Mouse (Mus musculus): ENCODE results near the gene Gm21915. TPM values are rescaled to one million over a fixed set of nuclear protein-coding genes. Genes with fewer than 3 reads are reported as not detected.

Gene Gm21915
- polyA plus RNA-seq, 1 experiment from 2014 or later: not detected

- no peak overlapping the region for H3K27ac ChIP-seq
- no peak for ATAC-seq (ENCODE audit: insufficient read depth, low FRiP score, low read depth)
- 81% methylated on average over 3 of the region's 3 CpGs for WGBS
These were observed 28.8 kb downstream of the Gm21915 start for GRCm38 (mm10) chr9:40699194-40699593.

GRCm38 (mm10) chr9:40700253-40700652 is 29.8 kb downstream of the Gm21915 start:
- Histone ChIP-seq H3K36me3 (no peaks in the 10 kb centered on the region), H3K9me3 (no peaks in the 10 kb centered on the region), H3K27me3 (replicated peaks) (no peaks in the 10 kb centered on the region), H3K27ac (no peak overlapping the region), H3K4me2 (no peak overlapping the region), H3K4me3 (replicated peaks) (no peak overlapping the region), H3K9ac (no peak overlapping the region), H3K4me1 (peaks cover 4% of the 10 kb centered on the region)
- ATAC-seq (ENCODE audit: insufficient read depth, low FRiP score, low read depth): no peak
- 77% methylated on average over 5 of the region's 5 CpGs for WGBS

More at GRCm38 (mm10) chr9:40699194-40699593, 28.8 kb downstream of the Gm21915 start:
- Histone ChIP-seq H3K4me1 (no peaks in the 10 kb centered on the region), H3K9me3 (no peaks in the 10 kb centered on the region), H3K9ac (no peak overlapping the region), H3K36me3 (no peaks in the 10 kb centered on the region), H3K4me3 (replicated peaks) (no peak overlapping the region), H3K27me3 (replicated peaks) (no peaks in the 10 kb centered on the region), H3K4me2 (no peak overlapping the region)

DNA sequence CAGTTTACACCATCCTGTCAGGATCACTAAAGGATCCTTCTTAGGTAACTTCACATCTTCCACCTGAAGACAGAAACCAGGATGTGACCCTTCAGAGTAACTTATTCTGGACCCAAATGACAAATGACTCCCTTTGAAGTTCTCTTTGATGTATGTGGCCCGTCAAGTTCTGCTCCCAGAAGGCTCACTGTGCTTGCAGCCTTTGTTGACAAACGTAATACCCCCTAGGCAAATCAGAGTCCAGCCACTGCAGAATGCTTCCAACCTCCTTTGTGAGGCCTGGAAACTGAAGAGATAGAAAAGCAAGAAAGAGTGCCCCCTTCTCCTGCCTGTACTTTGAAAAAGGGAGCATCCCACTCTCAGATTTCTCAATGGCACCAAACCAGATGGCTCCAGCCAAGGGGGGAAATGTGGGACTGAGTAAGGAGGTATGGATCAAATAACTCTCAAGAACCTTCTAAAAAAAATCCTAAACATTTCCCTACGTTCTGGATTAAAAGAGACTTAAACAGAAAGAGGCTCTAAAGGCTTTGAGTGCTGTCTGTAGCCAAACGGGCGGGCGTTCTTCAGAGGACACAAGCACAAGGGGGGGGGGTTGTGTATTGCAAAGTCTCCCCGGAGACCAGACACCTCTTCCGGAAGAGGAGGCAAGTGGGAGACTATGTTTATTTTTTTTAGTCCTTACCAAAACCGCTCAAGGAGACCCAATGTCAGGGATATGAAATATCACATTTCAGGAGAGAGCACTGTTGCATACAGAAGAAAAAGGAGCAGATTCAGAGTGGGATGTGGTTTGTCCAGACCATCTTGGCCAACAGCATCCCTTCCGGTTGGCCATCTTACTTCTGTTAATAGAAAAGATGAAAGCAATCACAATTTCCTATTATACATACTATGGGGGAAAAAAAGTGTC is 34.2 kb downstream of the Gm21915 start:
- ATAC-seq (ENCODE audit: insufficient read depth, low FRiP score, low read depth): no peak
- H3K36me3 ChIP-seq: no peaks in the 10 kb centered on the region

GRCm38 (mm10) chr9:40708448-40709140 is 38.2 kb downstream of the Gm21915 start:
- 60% methylated on average over 12 of the region's 12 CpGs for WGBS
- Histone ChIP-seq H3K9me3 (no peaks in the 10 kb centered on the region), H3K27ac (0 out of 2 replicates have a peak overlapping the region, but pooled peaks have one; percentile 19), H3K4me3 (replicated peaks) (no peak overlapping the region), H3K36me3 (no peaks in the 10 kb centered on the region), H3K9ac (no peak overlapping the region), H3K27me3 (replicated peaks) (no peaks in the 10 kb centered on the region), H3K4me2 (no peak overlapping the region), H3K4me1 (peaks cover 16% of the 10 kb centered on the region)
- ATAC-seq (ENCODE audit: insufficient read depth, low FRiP score, low read depth): no peak

More for the DNA sequence above, 34.2 kb downstream of the Gm21915 start:
- Histone ChIP-seq H3K27ac (peak overlapping the region; percentile 40; the same call in 1 of the 2 replicates), H3K9me3 (no peaks in the 10 kb centered on the region), H3K4me3 (replicated peaks) (no peak overlapping the region), H3K4me2 (no peak overlapping the region), H3K27me3 (replicated peaks) (no peaks in the 10 kb centered on the region), H3K9ac (no peak overlapping the region), H3K4me1 (peaks cover 16% of the 10 kb centered on the region)
- WGBS: 23% methylated on average over 10 of the region's 10 CpGs

DNA sequence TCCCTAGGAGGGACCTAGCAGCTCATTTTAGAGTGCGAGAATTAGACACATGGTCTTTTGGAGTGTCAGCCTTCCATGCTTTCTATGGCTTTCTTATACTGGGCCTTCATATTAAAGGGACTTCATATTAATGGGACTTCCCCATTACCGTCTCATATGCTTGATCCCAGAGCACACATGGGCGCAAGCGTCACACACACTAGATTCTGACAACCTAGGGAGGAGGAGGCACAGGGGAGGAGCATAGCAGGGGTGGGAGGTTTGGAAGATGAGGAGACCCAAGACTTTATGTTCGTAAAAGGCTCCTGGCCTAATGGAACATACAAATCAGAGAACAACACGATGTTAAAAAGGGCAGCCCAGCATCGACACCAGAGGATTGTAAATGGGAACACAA is 38.7 kb downstream of the Gm21915 start:
- WGBS: 76% methylated on average over 7 of the region's 7 CpGs
- no peak overlapping the region for H3K4me3 ChIP-seq (replicated peaks)
- no peak for ATAC-seq (ENCODE audit: insufficient read depth, low FRiP score, low read depth)
- H3K4me2 ChIP-seq: no peak overlapping the region
- H3K9me3 ChIP-seq: no peaks in the 10 kb centered on the region
- H3K36me3 ChIP-seq: no peaks in the 10 kb centered on the region
- H3K4me1 ChIP-seq: peaks cover 16% of the 10 kb centered on the region
- H3K9ac ChIP-seq: no peak overlapping the region
- no peaks in the 10 kb centered on the region for H3K27me3 ChIP-seq (replicated peaks)
- H3K27ac ChIP-seq: 0 out of 2 replicates have a peak overlapping the region, but pooled peaks have one; percentile 19

GRCm38 (mm10) chr9:40709587-40709986 is 39.2 kb downstream of the Gm21915 start:
- H3K9me3 ChIP-seq: no peaks in the 10 kb centered on the region
- WGBS: 61% methylated on average over 3 of the region's 3 CpGs
- H3K4me3 ChIP-seq (replicated peaks): no peak overlapping the region
- H3K36me3 ChIP-seq: no peaks in the 10 kb centered on the region
- H3K9ac ChIP-seq: no peak overlapping the region
- peaks cover 12% of the 10 kb centered on the region for H3K4me1 ChIP-seq
- no peaks in the 10 kb centered on the region for H3K27me3 ChIP-seq (replicated peaks)
- peak overlapping the region; percentile 9; the same call in 1 of the 2 replicates for H3K27ac ChIP-seq
- ATAC-seq (ENCODE audit: insufficient read depth, low FRiP score, low read depth): no peak
- H3K4me2 ChIP-seq: no peak overlapping the region

DNA sequence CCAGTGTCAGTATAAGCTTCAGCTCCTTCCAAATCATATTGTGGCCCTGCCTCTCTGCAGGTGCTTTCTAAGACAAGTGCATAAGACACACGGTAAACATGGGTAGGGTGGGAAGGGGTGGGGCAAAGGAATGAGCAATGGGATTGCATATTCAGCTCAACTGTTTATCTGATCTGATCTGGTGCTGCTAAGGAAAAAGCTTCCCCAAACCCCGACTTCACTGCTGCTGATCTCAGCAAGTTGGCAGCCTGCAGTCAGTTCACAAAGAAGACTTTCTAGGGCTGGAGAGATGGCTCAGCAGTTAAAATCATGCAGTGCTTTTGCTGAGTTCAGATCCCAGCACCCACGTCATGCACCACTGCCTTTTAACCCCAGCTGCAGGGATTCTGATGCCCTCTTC is 39.6 kb downstream of the Gm21915 start:
- peak overlapping the region; percentile 9; the same call in 1 of the 2 replicates for H3K27ac ChIP-seq
- peaks cover 12% of the 10 kb centered on the region for H3K4me1 ChIP-seq
- H3K9me3 ChIP-seq: no peaks in the 10 kb centered on the region
- WGBS: 30% methylated on average over 3 of the region's 3 CpGs
- no peak overlapping the region for H3K4me3 ChIP-seq (replicated peaks)
- H3K36me3 ChIP-seq: no peaks in the 10 kb centered on the region
- no peak overlapping the region for H3K4me2 ChIP-seq
- no peak for ATAC-seq (ENCODE audit: insufficient read depth, low FRiP score, low read depth)
- H3K9ac ChIP-seq: no peak overlapping the region
- H3K27me3 ChIP-seq (replicated peaks): no peaks in the 10 kb centered on the region

- Histone ChIP-seq H3K27me3 (replicated peaks) (no peaks in the 10 kb centered on the region), H3K27ac (peak overlapping the region; percentile 62), H3K36me3 (no peaks in the 10 kb centered on the region), H3K4me2 (no peak overlapping the region), H3K4me3 (replicated peaks) (no peak overlapping the region), H3K9me3 (no peaks in the 10 kb centered on the region), H3K4me1 (peaks cover 12% of the 10 kb centered on the region), H3K9ac (no peak overlapping the region)
- 54% methylated on average over 4 of the region's 4 CpGs for WGBS
- no peak for ATAC-seq (ENCODE audit: insufficient read depth, low FRiP score, low read depth)
These were observed 41.2 kb downstream of the Gm21915 start for GRCm38 (mm10) chr9:40711654-40712053.

GRCm38 (mm10) chr9:40717182-40717874 is 46.9 kb downstream of the Gm21915 start:
- H3K4me3 ChIP-seq (replicated peaks): no peak overlapping the region
- no peak overlapping the region for H3K9ac ChIP-seq
- H3K4me1 ChIP-seq: peaks cover 8% of the 10 kb centered on the region
- no peaks in the 10 kb centered on the region for H3K36me3 ChIP-seq
- no peaks in the 10 kb centered on the region for H3K27me3 ChIP-seq (replicated peaks)
- WGBS: 46% methylated on average over 18 of the region's 18 CpGs
- ATAC-seq (ENCODE audit: insufficient read depth, low FRiP score, low read depth): no peak
- no peaks in the 10 kb centered on the region for H3K9me3 ChIP-seq
- H3K27ac ChIP-seq: peak overlapping the region; percentile 21; the same call in 1 of the 2 replicates
- H3K4me2 ChIP-seq: peak overlapping the region; percentile 16; the same call in 1 of the 2 replicates

- Histone ChIP-seq H3K4me1 (peaks cover 8% of the 10 kb centered on the region), H3K9ac (no peak overlapping the region), H3K4me3 (replicated peaks) (no peak overlapping the region), H3K4me2 (0 out of 2 replicates have a peak overlapping the region, but pooled peaks have one; percentile 16), H3K27me3 (replicated peaks) (no peaks in the 10 kb centered on the region), H3K27ac (no peak overlapping the region), H3K9me3 (no peaks in the 10 kb centered on the region), H3K36me3 (no peaks in the 10 kb centered on the region)
- no peak for ATAC-seq (ENCODE audit: insufficient read depth, low FRiP score, low read depth)
- 13% methylated on average over 7 of the region's 7 CpGs for WGBS
These were observed 47.4 kb downstream of the Gm21915 start for GRCm38 (mm10) chr9:40717875-40718185.

Measured in stomach, embryonic 15.5 days (tissue).